Mouse (Mus musculus): ENCODE data around the gene Zfp760.
"Not testable (repeated sequence)": the region's sequence is repeated elsewhere in the genome, so short reads cannot be mapped to it uniquely, and the experiment has no call there.

The Zfp760 gene

DNA sequence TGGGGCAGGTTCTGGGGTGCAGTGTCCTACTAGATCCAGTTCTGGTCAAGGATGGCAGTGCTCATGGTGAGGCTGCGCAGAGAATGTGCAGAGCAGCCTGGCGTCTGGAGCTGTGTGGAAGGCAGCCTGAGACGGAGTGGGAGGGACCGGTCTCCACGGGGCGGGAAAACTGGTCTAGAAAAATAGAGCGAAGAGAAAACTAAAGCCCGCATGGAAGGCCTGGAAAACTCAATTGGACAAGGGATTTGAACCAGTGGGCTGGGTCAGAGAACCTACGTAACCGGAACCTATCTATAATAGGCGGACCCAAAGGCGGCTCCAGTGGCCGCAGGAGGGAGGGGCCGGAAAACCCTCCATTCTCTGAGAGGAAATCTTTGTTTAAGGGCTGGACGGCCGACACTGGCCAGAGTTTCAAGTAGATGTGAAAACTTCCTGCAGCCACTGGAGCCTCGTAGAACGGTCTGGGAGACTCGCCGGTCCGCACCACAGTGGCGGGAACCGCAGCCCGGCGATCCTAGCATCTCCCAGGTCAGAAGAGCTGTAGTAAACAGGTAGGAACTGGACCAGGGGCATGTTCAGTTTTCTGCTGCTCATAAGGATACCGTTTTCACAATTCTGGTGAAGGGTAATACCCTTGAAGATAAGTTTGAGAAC lies at the start of gene Zfp760:
Gene Zfp760 (plus strand): TSS at position 399 of the 654 bp plus-strand sequence.
- DNase-seq (ENCODE audit: extremely low spot score, low spot score), result peak; percentile 81

DNA sequence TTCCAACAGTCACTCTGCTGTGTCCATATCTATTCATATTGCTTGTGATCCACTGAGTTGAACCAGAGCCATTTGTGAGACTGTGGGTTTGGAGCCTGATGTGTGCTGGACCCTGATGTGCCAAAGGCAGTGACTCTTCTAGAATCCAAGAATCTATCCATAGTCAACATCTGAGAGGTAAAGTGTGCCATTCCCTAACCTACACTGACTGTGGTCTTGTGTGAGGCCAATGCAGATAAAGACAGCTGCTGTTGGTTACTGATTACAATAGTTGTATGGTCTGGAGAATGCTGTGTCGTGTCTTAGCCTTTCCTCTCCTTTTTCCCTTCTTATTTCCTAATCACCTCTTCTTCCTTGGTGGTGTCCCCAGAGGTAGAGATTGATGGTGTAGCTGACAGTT lies 28.7 kb upstream of the Zfp760 start:
- not testable (repeated sequence) for DNase-seq (ENCODE audit: extremely low spot score, low spot score)

DNA sequence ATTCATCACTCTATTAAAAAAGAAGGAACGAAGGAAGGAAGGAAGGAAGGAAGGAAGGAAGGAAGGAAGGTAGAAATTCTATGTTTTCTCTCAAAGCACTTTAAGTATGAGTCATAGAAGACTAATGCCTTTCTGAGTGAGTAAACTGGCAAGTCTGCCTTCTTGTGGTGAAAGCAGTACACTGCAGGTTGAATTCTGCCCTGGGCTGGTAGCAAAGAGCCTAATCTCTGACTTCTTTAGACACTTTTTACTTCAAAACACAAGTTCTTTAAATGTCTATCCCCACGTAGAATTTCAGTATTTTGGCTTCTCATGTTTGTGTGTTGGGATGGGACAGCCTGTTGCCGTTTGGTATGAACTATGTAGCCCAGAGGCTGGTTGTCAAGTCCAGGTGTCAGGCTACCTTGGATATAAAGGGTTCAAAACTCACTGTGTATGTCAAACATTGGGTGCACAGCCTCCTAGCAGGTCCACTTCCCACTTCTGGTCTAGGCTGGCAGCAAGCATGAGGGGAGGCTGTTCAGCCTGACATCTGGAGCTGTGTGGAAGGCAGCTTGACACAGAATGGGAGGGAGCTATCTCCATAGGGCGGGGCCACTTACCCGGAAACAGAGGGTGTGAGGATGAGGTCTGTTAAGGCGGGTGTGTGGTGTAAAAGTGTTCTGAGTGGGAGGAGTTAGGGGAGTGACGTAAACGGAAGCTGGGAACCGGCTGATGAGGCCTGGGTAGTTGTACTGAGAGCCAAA lies 28.1 kb upstream of the Zfp760 start:
- peak; percentile 75 for DNase-seq (ENCODE audit: extremely low spot score, low spot score)

DNA sequence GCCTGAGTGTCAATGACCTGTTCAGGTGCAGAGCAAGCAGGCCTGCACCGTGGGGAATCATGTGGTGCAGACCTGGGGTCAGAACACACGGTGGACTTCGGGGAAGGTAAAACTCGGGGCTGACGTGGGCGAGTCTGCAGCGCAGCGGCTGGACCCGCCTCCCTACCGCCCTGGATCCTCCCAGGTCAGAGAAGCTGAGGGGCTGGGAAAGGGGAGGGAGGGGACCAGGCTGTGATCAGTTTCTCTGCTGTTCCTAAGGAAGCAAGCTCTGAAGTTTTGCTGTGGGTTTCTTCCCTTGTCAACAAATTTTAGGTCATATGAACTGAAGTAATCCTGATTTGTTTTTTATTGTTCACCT lies 27.5 kb upstream of the Zfp760 start:
- DNase-seq (ENCODE audit: extremely low spot score, low spot score), result peak; percentile 59

DNA sequence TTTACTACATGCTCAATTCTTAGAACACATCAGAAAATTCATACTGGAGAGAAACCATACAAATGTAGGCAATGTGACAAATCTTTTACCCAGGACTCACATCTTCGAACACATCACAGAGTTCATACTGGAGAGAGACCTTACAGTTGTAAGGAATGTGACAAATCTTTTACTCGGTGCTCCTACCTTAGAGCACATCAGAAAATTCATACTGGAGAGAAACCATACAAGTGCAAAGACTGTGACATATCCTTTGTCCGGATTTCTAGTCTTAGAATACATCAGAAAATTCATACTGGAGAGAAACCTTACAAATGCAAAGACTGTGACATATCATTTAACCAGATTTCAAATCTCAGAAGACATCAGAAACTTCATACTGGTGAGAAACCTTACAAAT lies 16.0 kb upstream of the Zfp760 start, which contains the start of gene Gm10226:
Gene Gm10226 (plus strand): TSS at position 301 of the 400 bp plus-strand sequence.
- no peak for DNase-seq (ENCODE audit: extremely low spot score, low spot score)

DNA sequence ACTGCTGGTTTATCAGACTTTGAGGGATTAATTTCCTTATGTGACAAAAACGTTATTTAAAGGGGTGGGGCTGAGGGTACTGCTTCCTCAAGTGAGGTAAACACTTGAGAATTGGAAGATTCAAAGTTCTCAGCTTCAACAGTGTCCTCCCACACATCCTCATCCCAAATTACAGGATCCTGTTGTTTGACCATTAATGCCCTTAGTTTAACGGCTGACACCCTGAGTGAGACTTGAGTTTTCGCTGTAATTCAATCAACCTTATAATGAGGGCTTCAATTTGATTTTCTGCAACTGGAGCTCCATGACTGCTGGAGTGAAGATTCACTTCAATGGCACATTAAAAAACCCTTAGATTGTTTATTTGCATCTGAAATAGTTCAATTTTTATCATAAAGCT lies 14.2 kb upstream of the Zfp760 start:
- DNase-seq (ENCODE audit: extremely low spot score, low spot score), result no peak

DNA sequence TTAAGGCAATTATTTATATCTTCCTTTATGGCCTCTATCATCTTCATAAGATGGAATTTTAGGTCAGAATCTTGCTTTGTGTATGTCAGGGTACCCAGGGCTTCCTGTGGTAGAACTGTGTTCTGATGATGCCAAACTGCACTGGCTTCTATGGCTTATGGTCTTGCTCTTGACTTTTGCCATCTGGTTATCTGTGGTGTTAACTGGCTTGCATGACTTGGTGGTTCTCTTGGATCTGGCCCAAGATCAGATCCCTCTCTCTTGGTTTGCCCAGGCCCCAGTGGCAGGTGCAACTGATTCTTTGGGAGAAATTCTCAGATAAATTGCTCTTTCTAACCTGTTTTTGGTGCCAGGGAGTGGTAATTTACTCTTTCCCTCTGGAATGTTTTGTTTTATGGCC lies 11.5 kb upstream of the Zfp760 start:
- DNase-seq (ENCODE audit: extremely low spot score, low spot score), result no peak

DNA sequence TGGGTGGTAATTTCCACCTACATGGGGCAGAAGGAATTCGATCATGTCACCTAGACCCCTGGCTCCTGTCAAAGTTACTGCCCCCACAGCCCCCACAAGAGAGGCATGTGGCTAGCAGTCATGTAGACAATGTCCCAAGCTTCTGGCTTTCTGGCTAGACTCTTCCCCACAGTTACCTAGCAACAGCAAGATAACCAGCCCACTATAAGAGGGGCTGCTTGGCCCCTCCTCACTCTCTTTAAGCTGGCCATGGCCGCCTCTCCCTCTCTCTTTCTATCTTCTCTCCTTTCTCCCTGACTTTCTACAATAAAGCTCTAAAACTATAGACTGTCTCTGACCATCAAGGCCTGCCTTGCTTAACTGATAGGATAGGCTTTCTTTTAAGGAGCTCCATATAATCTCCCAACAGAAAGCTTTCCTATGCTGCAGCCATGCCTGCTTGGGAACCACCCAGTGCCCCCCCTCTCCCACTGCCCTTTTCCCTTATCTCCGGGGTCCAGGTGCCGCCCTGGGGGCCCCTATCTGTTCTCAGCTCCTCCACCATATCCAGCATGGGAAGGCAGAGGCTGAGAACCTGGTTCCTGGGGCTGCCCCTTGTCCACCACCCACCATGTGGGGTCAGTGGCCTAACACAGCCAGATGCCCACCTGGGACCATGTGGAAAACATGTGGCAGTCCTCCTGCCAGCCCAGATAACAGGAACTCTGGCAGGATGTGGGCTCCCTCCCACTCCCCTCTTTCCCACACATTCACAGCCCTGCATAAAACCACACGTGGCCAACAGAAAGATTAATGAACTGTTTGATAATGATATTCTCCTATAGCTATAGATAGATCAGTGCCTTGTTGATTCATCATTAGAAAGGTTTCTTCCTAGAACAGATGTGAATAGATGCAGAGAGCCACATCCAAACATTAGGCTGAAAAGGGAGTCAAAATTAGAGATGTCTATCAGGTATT lies 5.0 kb upstream of the Zfp760 start:
- no peak for DNase-seq (ENCODE audit: extremely low spot score, low spot score)

DNA sequence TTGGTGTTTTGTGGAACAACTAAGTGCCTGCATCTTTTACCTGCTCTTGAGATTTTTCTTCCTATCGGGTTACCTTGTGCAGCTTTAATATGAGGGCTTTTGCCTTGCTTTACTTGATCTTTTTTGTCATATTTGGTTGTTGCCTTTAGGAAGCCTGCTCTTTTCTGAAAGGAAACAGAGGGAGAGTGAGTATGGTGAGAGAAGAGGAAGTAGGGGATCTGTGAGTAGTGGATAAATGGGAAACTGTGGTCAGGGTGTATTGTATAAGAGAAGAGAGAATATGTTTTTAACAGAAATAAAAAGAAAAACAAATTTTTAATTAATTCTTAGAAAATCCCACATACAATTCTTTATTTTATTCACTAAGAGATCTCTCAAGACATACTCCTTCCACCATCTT lies 4.1 kb upstream of the Zfp760 start:
- DNase-seq (ENCODE audit: extremely low spot score, low spot score), result no peak

DNA sequence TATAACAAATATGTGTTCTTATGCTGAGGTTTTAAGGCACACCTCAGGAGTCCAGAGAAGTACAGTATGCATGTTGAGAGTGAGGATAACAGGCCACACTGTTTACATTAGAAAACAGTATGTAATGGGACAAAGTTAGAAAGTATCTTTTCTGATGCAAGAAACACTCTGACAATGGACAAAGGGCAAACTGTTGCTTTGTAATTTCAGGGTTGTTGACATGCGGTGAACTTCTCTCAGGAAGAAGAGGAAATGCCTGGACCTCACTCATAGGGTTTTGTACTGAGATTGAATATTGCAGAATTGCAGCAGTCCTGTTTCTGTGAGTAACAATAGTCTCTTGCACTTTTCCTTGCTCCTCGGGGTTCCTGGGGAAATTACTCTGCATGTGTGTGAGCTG lies 860 bp downstream of the Zfp760 start:
- DNase-seq (ENCODE audit: extremely low spot score, low spot score), result no peak

DNA sequence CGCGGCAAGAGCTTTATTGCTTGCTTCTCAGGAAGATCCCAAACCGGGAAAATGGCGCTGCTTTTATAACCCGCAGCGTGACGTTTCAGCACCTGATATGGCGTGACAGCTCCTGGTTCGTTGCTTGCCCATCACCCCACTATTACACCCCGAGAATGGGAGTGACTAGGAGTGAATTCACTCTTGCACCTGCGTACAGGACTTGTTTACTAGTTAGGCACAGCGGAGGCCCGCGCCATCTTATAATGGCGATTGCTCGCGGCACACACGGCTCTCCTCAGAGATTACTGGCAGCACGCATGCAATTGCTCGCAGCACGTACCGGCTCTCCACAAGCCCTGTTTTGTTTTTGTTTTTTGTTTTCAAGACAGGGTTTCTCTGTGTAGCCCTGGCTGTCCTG lies 23.0 kb downstream of the Zfp760 start, which contains the start of gene Zfp229:
Gene Zfp229 (plus strand): TSS at position 301 of the 400 bp plus-strand sequence.
- DNase-seq (ENCODE audit: extremely low spot score, low spot score), result not testable (repeated sequence)

DNA sequence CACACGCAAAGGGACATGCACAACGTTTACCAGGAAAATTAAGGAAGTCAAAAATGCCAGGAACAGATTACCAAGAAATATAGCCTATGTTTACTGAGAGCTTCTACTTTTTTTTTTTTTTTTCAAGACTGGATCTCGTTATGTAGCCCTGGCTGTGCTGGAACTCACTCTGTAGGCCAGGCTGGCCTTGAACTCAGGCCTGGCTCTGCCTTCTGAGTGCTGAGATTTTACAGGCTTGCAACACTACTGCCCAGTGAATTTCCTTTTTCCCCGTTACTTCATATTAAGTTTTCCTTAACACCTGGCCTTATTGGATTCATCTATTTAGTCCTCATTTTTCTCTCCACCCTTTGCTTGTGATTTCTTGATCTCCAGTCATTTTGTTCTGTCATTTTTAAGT lies 25.5 kb downstream of the Zfp760 start:
- DNase-seq (ENCODE audit: extremely low spot score, low spot score), result no peak

DNA sequence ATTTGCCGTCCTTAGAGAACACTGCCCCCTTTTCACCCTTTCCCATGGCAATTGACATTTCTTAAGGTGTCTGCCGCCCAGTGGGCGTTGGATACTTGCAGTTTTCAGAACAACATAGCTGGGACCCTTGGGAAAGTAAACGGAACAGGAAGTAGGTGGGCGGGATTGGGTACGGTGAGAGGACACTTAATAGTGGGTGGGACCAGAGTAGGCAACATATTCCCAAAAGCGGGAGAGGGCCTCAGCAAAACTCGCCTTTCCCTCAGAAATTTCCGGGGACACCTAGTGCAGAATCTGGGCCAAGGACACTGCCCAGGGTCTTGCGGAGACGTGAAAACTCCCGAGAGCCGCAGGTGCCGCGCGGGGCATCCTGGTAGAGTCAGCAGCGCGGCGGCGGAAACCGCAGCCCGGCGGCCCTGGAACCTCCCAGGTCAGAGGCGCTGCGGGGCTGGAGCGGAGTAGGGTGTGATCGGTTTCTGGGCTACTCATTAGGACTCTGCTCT lies 26.0 kb downstream of the Zfp760 start:
- peak; percentile 84 for DNase-seq (ENCODE audit: extremely low spot score, low spot score)

DNA sequence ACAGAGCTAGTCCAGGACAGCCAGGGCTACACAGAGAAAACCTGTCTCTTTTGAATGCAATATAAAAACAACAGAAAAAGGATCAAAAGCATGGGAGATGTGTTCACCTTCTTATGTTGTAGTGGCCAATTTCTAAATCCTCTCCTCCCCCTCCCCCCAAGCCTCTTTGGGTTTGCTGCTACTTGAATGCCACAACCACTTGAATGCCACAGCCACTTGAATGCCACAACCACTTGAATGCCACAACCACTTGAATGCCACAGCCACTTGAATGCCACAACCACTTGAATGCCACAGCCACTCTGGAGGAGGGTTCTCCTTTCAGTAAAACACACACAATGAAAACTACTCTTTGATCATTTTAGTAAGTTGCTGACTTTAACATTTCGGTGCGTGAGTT lies 45.2 kb downstream of the Zfp760 start:
- no peak for DNase-seq (ENCODE audit: extremely low spot score, low spot score)

DNA sequence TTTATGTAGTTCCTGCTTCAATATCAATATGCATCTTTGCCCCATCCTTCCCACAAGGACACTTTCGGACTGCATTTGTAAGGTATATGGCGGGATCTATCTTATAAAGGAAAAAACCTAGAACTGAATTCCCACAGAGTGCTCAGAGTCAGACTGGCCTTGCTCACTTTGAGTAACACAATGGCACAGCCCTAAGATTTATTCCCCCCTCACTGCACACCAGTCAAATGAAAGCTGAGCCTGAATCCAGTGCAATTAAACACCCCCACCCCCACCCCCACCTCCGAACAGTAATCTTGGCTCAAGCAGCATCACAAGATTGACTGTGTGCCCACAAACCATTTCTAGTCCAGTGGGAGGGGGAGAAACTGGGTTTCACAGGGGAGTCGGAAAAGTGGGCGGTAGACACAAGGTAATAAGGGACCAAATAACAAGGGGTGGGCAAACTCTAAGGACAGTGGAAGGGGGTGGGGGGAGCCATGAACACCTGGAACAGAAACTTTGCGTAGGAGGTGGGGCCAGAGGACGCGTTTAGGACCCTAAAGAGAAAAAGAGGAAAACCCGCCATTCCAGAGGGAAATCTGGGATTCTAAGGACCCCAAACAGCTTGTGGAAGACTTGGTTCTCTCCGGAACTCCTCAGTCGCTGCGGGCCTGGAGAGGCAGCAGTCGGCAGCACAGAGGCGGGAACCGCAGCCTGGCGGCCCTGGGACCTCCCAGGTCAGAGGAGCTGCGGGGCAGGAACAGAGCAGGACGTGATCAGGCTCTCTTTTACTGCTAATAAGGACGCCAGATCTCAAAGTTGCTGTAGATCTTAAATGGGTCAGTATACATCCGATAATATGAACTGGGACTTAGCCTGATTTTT lies 46.0 kb downstream of the Zfp760 start:
- peak; percentile 31 for DNase-seq (ENCODE audit: extremely low spot score, low spot score)

DNA sequence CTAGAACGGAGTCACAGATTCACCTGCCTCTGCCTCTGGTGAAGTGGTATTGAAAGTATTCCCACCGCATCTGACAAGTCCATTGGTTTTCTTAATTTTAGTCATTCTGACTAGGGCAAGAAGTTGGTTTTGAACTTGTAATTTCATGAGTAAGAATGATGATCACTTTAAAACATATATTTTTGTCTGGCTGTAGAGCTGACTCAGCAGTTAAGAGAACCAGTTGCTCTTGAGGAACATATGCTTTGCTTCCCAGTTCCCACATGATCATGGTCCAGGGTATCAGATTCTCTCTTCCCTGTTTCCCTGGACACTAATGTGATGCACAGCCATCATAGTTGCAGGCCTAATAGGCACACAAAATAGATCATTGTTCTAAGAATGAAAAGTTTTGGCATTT lies 62.8 kb downstream of the Zfp760 start:
- no peak for DNase-seq (ENCODE audit: extremely low spot score, low spot score)

All from neural tube, embryonic 10.5 days (tissue).